Mouse (Mus musculus): ENCODE data around the gene Ttyh2. TPM values are rescaled to one million over a fixed set of nuclear protein-coding genes. Genes with fewer than 3 reads are reported as not detected.
A peak's percentile ranks its signal among the peaks of the same experiment; 100 is the strongest.

Gene Ttyh2
- total and polyA plus RNA-seq, 3 experiments, result 0.38 to 2.9 (median 0.74) TPM

DNA sequence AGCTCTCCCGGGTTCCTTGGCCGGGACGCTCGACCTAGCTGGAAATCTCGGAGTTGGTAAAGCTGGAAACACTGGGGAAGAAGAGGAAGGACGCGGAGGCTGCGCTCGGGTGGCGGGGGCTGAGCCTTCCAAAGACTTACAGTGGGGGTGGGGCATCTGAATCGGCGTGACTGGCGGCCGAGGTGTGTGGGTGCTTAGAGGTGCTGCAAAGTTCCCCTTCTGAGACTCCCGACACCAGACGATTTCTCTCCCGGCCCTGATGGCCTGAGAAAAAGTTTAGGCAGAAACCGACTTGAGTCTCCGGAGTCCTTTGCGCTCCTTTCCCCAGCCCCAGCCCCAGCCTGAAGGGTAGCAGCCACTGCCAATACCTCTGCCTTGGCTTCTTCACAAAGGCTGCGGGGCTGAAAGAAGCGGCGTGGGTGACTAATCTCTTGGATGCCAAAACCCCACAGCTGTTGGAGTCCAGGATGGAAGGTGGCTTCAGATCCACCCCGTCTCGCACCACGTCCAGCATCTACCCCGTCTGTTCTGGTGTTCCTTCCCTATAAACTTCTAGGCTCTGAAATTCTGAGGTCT lies 683 bp downstream of the Ttyh2 start:
- DNase-seq (ENCODE audit: low spot score) (peak; percentile 53), ATAC-seq (ENCODE audit: extremely low read depth, insufficient number of reproducible peaks, low FRiP score, poor library complexity, severe bottlenecking) (no peak)
- Histone ChIP-seq H3K36me3 (replicated peaks) (peaks cover 37% of the 10 kb centered on the region), H3K4me1 (ENCODE audit: insufficient read depth, low read depth, low read length) (peaks cover 54% of the 10 kb centered on the region), H3K27me3 (ENCODE audit: insufficient read depth, low read length) (peaks cover 25% of the 10 kb centered on the region; the same call in 1 of the 2 replicates), H3K4me3 (ENCODE audit: low read depth, low read length) (peak overlapping the region; percentile 76), H3K9me3 (replicated peaks) (no peaks in the 10 kb centered on the region)
- TF ChIP-seq GATA2 (IDR thresholded peaks at IDR 0.05; ENCODE audit: borderline replicate concordance, low read depth, low read length), result no peak

DNA sequence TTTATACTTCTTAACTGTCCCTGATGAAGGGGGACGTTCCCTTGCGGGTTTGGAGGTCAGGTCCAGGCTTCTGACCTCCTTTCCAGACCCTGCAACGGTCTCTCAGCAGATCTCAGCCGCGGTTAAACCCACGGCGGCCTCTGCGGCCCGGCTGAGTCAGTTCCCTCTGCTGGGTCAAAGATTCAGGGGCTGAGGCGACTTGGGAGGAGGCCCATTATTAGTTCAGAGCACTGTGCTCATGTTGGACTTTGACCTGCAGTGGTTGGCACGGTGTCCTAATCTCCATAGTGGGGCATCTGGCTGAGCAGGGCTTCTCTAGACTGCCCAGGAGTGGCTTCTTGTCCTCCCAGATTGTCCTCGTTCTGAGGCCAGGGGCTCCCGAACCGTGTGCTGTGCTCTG lies 1.2 kb downstream of the Ttyh2 start:
- DNase-seq (ENCODE audit: low spot score), result no peak
- Histone ChIP-seq H3K9me3 (replicated peaks) (no peaks in the 10 kb centered on the region), H3K36me3 (replicated peaks) (peaks cover 32% of the 10 kb centered on the region), H3K4me1 (ENCODE audit: insufficient read depth, low read depth, low read length) (peaks cover 49% of the 10 kb centered on the region), H3K4me3 (ENCODE audit: low read depth, low read length) (no peak overlapping the region; the same call in 1 of the 2 replicates), H3K27me3 (ENCODE audit: insufficient read depth, low read length) (peaks cover 25% of the 10 kb centered on the region; the same call in 1 of the 2 replicates)
- no peak for TF ChIP-seq TAL1 (conservative IDR thresholded peaks at IDR 0.05; ENCODE audit: low read depth, low read length)
- TF ChIP-seq POLR2AphosphoS5 (IDR thresholded peaks at IDR 0.05; ENCODE audit: insufficient replicate concordance, low read depth, low read length), result no peak
- no peak for TF ChIP-seq CTCF (IDR thresholded peaks at IDR 0.05; ENCODE audit: low read depth, low read length)
- no peak for TF ChIP-seq GATA1 (IDR thresholded peaks at IDR 0.05; ENCODE audit: borderline replicate concordance, low read length)
- no peak for TF ChIP-seq GATA2 (IDR thresholded peaks at IDR 0.05; ENCODE audit: borderline replicate concordance, low read depth, low read length)
- no peak for ATAC-seq (ENCODE audit: extremely low read depth, insufficient number of reproducible peaks, low FRiP score, poor library complexity, severe bottlenecking)

DNA sequence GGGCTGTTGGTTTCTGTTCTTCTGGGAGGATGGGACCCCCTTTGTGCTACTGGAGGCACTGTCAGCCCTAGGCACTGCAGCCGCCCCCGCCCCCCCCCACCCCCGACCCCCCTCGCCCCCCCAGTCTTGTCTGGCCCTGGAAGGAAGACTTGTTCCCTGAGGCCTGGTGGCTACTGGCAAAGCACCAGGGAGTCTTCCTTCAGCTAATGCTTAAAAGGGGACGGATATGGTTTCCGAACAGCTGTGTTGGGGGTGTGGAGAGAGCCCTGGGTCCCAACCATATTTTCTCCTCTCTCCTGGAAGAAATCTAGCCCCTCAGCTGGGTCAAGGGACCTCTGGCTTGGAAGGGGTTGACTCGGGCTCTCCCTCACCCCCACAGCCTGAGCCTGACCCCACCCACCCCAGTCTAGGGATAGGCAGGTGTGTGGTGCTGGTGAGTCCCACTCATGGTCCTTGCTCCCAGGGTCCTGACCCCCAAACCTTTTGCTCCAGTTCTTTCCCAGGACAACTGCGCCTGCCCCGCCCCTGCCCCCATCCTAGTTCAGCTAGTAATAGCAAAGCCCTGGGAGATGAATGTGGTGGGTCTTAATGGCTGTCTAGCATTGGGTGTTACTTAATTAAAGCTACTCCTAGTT lies 1.8 kb downstream of the Ttyh2 start:
- H3K4me3 ChIP-seq (ENCODE audit: low read depth, low read length), result no peak overlapping the region
- H3K4me1 ChIP-seq (ENCODE audit: insufficient read depth, low read depth, low read length), result peaks cover 43% of the 10 kb centered on the region

DNA sequence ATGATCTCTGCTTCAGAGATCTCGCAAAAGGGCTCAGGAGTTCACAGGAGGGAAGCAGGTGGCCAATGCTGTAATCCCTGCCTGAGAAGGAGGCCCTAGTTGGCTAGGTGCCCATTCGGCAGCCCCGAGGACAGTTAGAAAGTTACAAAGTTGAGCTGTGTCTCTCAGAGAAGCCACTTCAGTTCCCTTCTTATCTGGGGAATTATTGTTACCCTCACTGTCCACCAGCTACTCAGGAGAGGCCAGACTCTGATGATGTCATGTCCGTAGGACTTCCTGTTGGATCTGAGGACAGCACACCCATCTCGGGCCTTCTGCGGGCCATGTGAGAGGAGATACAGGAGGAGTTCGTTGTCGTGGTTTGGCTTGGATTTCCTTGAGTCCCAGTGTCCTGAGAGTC lies 4.4 kb downstream of the Ttyh2 start:
- H3K9me3 ChIP-seq (replicated peaks), result 0 out of 2 replicates have a peak, but pooled peaks cover 2% of the 10 kb centered on the region
- H3K36me3 ChIP-seq (replicated peaks), result peaks cover under 1% of the 10 kb centered on the region
- H3K4me1 ChIP-seq (ENCODE audit: insufficient read depth, low read depth, low read length), result peaks cover 26% of the 10 kb centered on the region
- DNase-seq (ENCODE audit: low spot score) (no peak), ATAC-seq (ENCODE audit: extremely low read depth, insufficient number of reproducible peaks, low FRiP score, poor library complexity, severe bottlenecking) (no peak)
- peaks cover 25% of the 10 kb centered on the region; the same call in 1 of the 2 replicates for H3K27me3 ChIP-seq (ENCODE audit: insufficient read depth, low read length)
- no peak for TF ChIP-seq GATA1 (IDR thresholded peaks at IDR 0.05; ENCODE audit: borderline replicate concordance, low read length)
- TF ChIP-seq TAL1 (conservative IDR thresholded peaks at IDR 0.05; ENCODE audit: low read depth, low read length), result no peak
- TF ChIP-seq POLR2AphosphoS5 (IDR thresholded peaks at IDR 0.05; ENCODE audit: insufficient replicate concordance, low read depth, low read length), result no peak
- TF ChIP-seq GATA2 (IDR thresholded peaks at IDR 0.05; ENCODE audit: borderline replicate concordance, low read depth, low read length), result no peak
- TF ChIP-seq CTCF (IDR thresholded peaks at IDR 0.05; ENCODE audit: low read depth, low read length), result no peak
- H3K4me3 ChIP-seq (ENCODE audit: low read depth, low read length), result no peak overlapping the region

More for the DNA sequence above, 1.8 kb downstream of the Ttyh2 start:
- no peak for ATAC-seq (ENCODE audit: extremely low read depth, insufficient number of reproducible peaks, low FRiP score, poor library complexity, severe bottlenecking)
- no peak for TF ChIP-seq GATA1 (IDR thresholded peaks at IDR 0.05; ENCODE audit: borderline replicate concordance, low read length)
- TF ChIP-seq TAL1 (conservative IDR thresholded peaks at IDR 0.05; ENCODE audit: low read depth, low read length), result no peak
- TF ChIP-seq POLR2AphosphoS5 (IDR thresholded peaks at IDR 0.05; ENCODE audit: insufficient replicate concordance, low read depth, low read length), result no peak
- no peak for TF ChIP-seq CTCF (IDR thresholded peaks at IDR 0.05; ENCODE audit: low read depth, low read length)
- no peak for TF ChIP-seq GATA2 (IDR thresholded peaks at IDR 0.05; ENCODE audit: borderline replicate concordance, low read depth, low read length)
- Histone ChIP-seq H3K9me3 (replicated peaks) (no peaks in the 10 kb centered on the region), H3K36me3 (replicated peaks) (peaks cover 26% of the 10 kb centered on the region), H3K27me3 (ENCODE audit: insufficient read depth, low read length) (peaks cover 25% of the 10 kb centered on the region; the same call in 1 of the 2 replicates)
- DNase-seq (ENCODE audit: low spot score), result no peak

DNA sequence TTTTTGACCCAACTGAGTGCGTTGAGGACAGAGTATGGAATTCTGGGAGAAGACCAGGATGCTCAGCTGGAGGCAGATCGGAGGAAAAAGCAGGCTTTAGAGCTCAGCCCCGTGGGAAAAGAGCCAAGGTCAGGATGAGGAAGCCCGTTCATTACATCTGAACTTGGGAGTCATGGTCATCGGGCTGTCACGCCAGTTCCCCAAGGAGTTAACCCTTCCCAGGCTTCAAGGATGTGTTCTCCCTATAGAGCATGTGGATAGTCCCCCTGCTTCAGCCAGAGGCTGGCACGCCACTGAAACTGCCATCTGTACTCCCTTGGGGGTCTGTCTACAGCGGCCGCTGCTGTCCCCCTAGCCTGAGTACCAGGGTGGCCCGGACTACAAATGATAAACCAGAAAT lies 5.1 kb downstream of the Ttyh2 start:
- H3K9me3 ChIP-seq (replicated peaks), result 0 out of 2 replicates have a peak, but pooled peaks cover 2% of the 10 kb centered on the region
- ATAC-seq (ENCODE audit: extremely low read depth, insufficient number of reproducible peaks, low FRiP score, poor library complexity, severe bottlenecking) (no peak), DNase-seq (ENCODE audit: low spot score) (no peak)
- no peak overlapping the region for H3K4me3 ChIP-seq (ENCODE audit: low read depth, low read length)
- H3K4me1 ChIP-seq (ENCODE audit: insufficient read depth, low read depth, low read length), result peaks cover 23% of the 10 kb centered on the region
- TF ChIP-seq GATA2 (IDR thresholded peaks at IDR 0.05; ENCODE audit: borderline replicate concordance, low read depth, low read length) (no peak), TAL1 (conservative IDR thresholded peaks at IDR 0.05; ENCODE audit: low read depth, low read length) (no peak), POLR2AphosphoS5 (IDR thresholded peaks at IDR 0.05; ENCODE audit: insufficient replicate concordance, low read depth, low read length) (no peak), GATA1 (IDR thresholded peaks at IDR 0.05; ENCODE audit: borderline replicate concordance, low read length) (no peak), CTCF (IDR thresholded peaks at IDR 0.05; ENCODE audit: low read depth, low read length) (no peak)
- H3K27me3 ChIP-seq (ENCODE audit: insufficient read depth, low read length), result peaks cover 25% of the 10 kb centered on the region; the same call in 1 of the 2 replicates
- H3K36me3 ChIP-seq (replicated peaks), result no peaks in the 10 kb centered on the region

GRCm38 (mm10) chr11:114681054-114681453 lies 5.8 kb downstream of the Ttyh2 start:
- peaks cover 15% of the 10 kb centered on the region for H3K4me1 ChIP-seq (ENCODE audit: insufficient read depth, low read depth, low read length)
- peaks cover 4% of the 10 kb centered on the region for H3K9me3 ChIP-seq (replicated peaks)
- no peak for TF ChIP-seq GATA1 (IDR thresholded peaks at IDR 0.05; ENCODE audit: borderline replicate concordance, low read length)
- no peak for TF ChIP-seq POLR2AphosphoS5 (IDR thresholded peaks at IDR 0.05; ENCODE audit: insufficient replicate concordance, low read depth, low read length)
- TF ChIP-seq TAL1 (conservative IDR thresholded peaks at IDR 0.05; ENCODE audit: low read depth, low read length), result no peak
- no peak for TF ChIP-seq GATA2 (IDR thresholded peaks at IDR 0.05; ENCODE audit: borderline replicate concordance, low read depth, low read length)
- TF ChIP-seq CTCF (IDR thresholded peaks at IDR 0.05; ENCODE audit: low read depth, low read length), result no peak
- H3K27me3 ChIP-seq (ENCODE audit: insufficient read depth, low read length), result peaks cover 17% of the 10 kb centered on the region; the same call in 1 of the 2 replicates
- no peak overlapping the region for H3K4me3 ChIP-seq (ENCODE audit: low read depth, low read length)
- DNase-seq (ENCODE audit: low spot score), result no peak
- ATAC-seq (ENCODE audit: extremely low read depth, insufficient number of reproducible peaks, low FRiP score, poor library complexity, severe bottlenecking), result no peak
- no peaks in the 10 kb centered on the region for H3K36me3 ChIP-seq (replicated peaks)
